Mouse (Mus musculus) kidney, adult 2 months (tissue): ENCODE measurements around the gene Pspn.

ENCODE experiments used
- CTCF ChIP-seq: fragments of 200-500 bp; conservative IDR thresholded peaks from 2 replicates; pipeline ENCODE4 v1.5.1; 2011; ENCODE audit warnings: low read depth, mild to moderate bottlenecking, control low read depth, low read length, moderate library complexity, mixed read lengths; ENCODE audit not compliant: insufficient read depth, insufficient read length
- POLR2A ChIP-seq: fragments of 200-500 bp; IDR thresholded peaks from one replicate; pipeline ENCODE4 v1.6.1; 2011; ENCODE audit warnings: low read depth, low read length, control low read depth

DNA sequence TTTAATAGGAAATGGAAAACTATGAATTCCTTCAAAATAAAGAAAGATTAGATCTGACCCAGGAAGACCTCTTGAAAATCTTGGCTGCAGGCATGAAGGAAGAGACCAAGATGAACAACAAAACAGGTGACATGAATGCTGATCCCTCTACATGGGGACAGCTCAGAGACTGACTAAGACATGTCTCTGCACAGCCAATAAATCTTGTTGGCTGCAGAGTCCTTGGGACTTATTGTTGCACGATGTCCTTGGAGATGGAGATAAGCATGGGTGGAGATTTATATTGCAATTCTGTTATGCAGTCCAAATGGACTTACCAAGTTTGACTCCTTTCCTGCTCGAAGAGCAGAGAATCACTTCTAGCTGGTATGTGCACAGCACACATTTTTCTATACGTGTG lies 30.5 kb downstream of the Pspn start:
- TF ChIP-seq CTCF (no peak), POLR2A (no peak)
